Mouse (Mus musculus) neural tube, embryonic 15.5 days (tissue): ENCODE data around the gene Srsf4. TPM values are rescaled to one million over a fixed set of nuclear protein-coding genes. Genes with fewer than 3 reads are reported as not detected.

Source experiments
- ATAC-seq: fragments of 200-750 bp; cut with Nextera tagmentation; 2 replicates; pipeline ENCODE4 v1.8.0; 2017; ENCODE audit warnings: mild to moderate bottlenecking, moderate TSS enrichment, moderate library complexity; ENCODE audit not compliant: low FRiP score
- H3K27ac ChIP-seq: fragments of 300-500 bp; sonication (generic); replicated peaks from 2 replicates; pipeline ENCODE4 v1.5.1; 2015; ENCODE audit warnings: mild to moderate bottlenecking, inconsistent platforms
- H3K27me3 ChIP-seq: fragments of 300-500 bp; sonication (generic); replicated peaks from 2 replicates; pipeline ENCODE4 v1.6.1; 2015; ENCODE audit warnings: inconsistent platforms
- H3K36me3 ChIP-seq: fragments of 300-500 bp; sonication (generic); 2 replicates; pipeline ENCODE4 v1.6.1; 2015; ENCODE audit warnings: inconsistent platforms
- H3K4me1 ChIP-seq: fragments of 300-500 bp; sonication (generic); 2 replicates; pipeline ENCODE4 v1.6.1; 2015; ENCODE audit warnings: inconsistent platforms
- H3K4me2 ChIP-seq: fragments of 300-500 bp; sonication (generic); 2 replicates; pipeline ENCODE4 v1.6.1; 2015; ENCODE audit warnings: inconsistent platforms, mild to moderate bottlenecking, moderate library complexity
- H3K4me3 ChIP-seq: fragments of 300-500 bp; sonication (generic); replicated peaks from 2 replicates; pipeline ENCODE4 v1.5.1; 2015; ENCODE audit warnings: mild to moderate bottlenecking, inconsistent platforms
- H3K9ac ChIP-seq: fragments of 300-500 bp; sonication (generic); replicated peaks from 2 replicates; pipeline ENCODE4 v1.6.1; 2015; ENCODE audit warnings: mild to moderate bottlenecking, inconsistent platforms
- H3K9me3 ChIP-seq: fragments of 300-500 bp; sonication (generic); replicated peaks from 2 replicates; pipeline ENCODE4 v1.6.1; 2016; ENCODE audit warnings: inconsistent platforms
- WGBS: fragments of 180-500 bp; shearing (Covaris S2); methylation state at CpG from one replicate; pipeline ENCODE4 v1.1.7; 2015; ENCODE audit warnings: mixed read lengths; 5-methylcytosine and 5-hydroxymethylcytosine counted together
- polyA plus RNA-seq: library from polyadenylated mRNA; unstranded; fragments of >200 nt; fragmentation: Nextera tagmentation; extraction: Ambion mirVana; gene quantifications from 2 replicates; pipeline ENCODE4 v1.2.1, GENCODE M21; 2015

Gene Srsf4
- 91.1 and 94.0 TPM in 2 replicates for polyA plus RNA-seq

- no peaks in the 10 kb centered on the region for H3K9me3 ChIP-seq
- under 1% methylated on average over 91 of the region's 116 CpGs for WGBS
- peak; percentile 97 for ATAC-seq
Observed at GRCm38 (mm10) chr4:131873293-131874168, at the start of gene Srsf4. TSS of gene Srsf4 (plus strand) at chr4:131873617.

GRCm38 (mm10) chr4:131824939-131825338, 48.5 kb upstream of the Srsf4 start:
- no peak overlapping the region for H3K4me2 ChIP-seq
- no peak overlapping the region for H3K9ac ChIP-seq
- no peak overlapping the region for H3K4me3 ChIP-seq
- H3K27ac ChIP-seq: no peak overlapping the region
- H3K27me3 ChIP-seq: 0 out of 2 replicates have a peak, but pooled peaks cover 7% of the 10 kb centered on the region
- no peaks in the 10 kb centered on the region for H3K9me3 ChIP-seq
- peaks cover 26% of the 10 kb centered on the region for H3K4me1 ChIP-seq
- H3K36me3 ChIP-seq: no peaks in the 10 kb centered on the region
- WGBS: 33% methylated on average over 3 of the region's 3 CpGs
- ATAC-seq: no peak

More at GRCm38 (mm10) chr4:131873293-131874168, at the start of gene Srsf4:
- peak within 1 kb of the TSS; percentile 100 for H3K9ac ChIP-seq
- peak within 1 kb of the TSS; percentile 100 for H3K27ac ChIP-seq
- H3K4me1 ChIP-seq: peaks cover 41% of the 10 kb centered on the region
- peak within 1 kb of the TSS; percentile 96 for H3K4me2 ChIP-seq
- H3K36me3 ChIP-seq: no peaks in the 10 kb centered on the region
- H3K4me3 ChIP-seq: peak within 1 kb of the TSS; percentile 95
- H3K27me3 ChIP-seq: no peaks in the 10 kb centered on the region

GRCm38 (mm10) chr4:131825830-131826229, 47.6 kb upstream of the Srsf4 start:
- Histone ChIP-seq H3K4me1 (peaks cover 23% of the 10 kb centered on the region), H3K4me3 (no peak overlapping the region), H3K27me3 (0 out of 2 replicates have a peak, but pooled peaks cover 5% of the 10 kb centered on the region), H3K4me2 (no peak overlapping the region), H3K9me3 (no peaks in the 10 kb centered on the region), H3K36me3 (no peaks in the 10 kb centered on the region), H3K27ac (no peak overlapping the region), H3K9ac (no peak overlapping the region)
- no peak for ATAC-seq
- WGBS: 42% methylated on average over 8 of the region's 8 CpGs

- Histone ChIP-seq H3K9ac (no peak overlapping the region), H3K4me2 (no peak overlapping the region), H3K36me3 (no peaks in the 10 kb centered on the region), H3K4me1 (peaks cover 15% of the 10 kb centered on the region; the same call in 1 of the 2 replicates), H3K27me3 (0 out of 2 replicates have a peak, but pooled peaks cover 5% of the 10 kb centered on the region), H3K9me3 (no peaks in the 10 kb centered on the region), H3K27ac (no peak overlapping the region), H3K4me3 (no peak overlapping the region)
- 24% methylated on average over 6 of the region's 6 CpGs for WGBS
- no peak for ATAC-seq
Observed at GRCm38 (mm10) chr4:131826905-131827304, 46.5 kb upstream of the Srsf4 start.

- Histone ChIP-seq H3K4me1 (peaks cover 23% of the 10 kb centered on the region), H3K9me3 (no peaks in the 10 kb centered on the region), H3K4me2 (no peak overlapping the region), H3K36me3 (no peaks in the 10 kb centered on the region), H3K9ac (no peak overlapping the region), H3K4me3 (no peak overlapping the region), H3K27me3 (0 out of 2 replicates have a peak, but pooled peaks cover 9% of the 10 kb centered on the region), H3K27ac (no peak overlapping the region)
- WGBS: 80% methylated on average over 8 of the region's 8 CpGs
- no peak for ATAC-seq
Observed at GRCm38 (mm10) chr4:131829123-131829522, 44.3 kb upstream of the Srsf4 start.

- ATAC-seq: no peak
- Histone ChIP-seq H3K36me3 (no peaks in the 10 kb centered on the region), H3K27me3 (peaks cover 30% of the 10 kb centered on the region), H3K27ac (no peak overlapping the region), H3K9me3 (no peaks in the 10 kb centered on the region), H3K4me1 (peaks cover 33% of the 10 kb centered on the region), H3K4me3 (no peak overlapping the region), H3K4me2 (no peak overlapping the region), H3K9ac (no peak overlapping the region)
- 75% methylated on average over 5 of the region's 5 CpGs for WGBS
Observed at GRCm38 (mm10) chr4:131831546-131832045, 41.8 kb upstream of the Srsf4 start.

- no peak overlapping the region for H3K9ac ChIP-seq
- peaks cover 35% of the 10 kb centered on the region for H3K27me3 ChIP-seq
- H3K36me3 ChIP-seq: no peaks in the 10 kb centered on the region
- no peaks in the 10 kb centered on the region for H3K9me3 ChIP-seq
- peaks cover 42% of the 10 kb centered on the region for H3K4me1 ChIP-seq
- 81% methylated on average over 3 of the region's 3 CpGs for WGBS
- ATAC-seq: no peak
- no peak overlapping the region for H3K4me2 ChIP-seq
- no peak overlapping the region for H3K4me3 ChIP-seq
- H3K27ac ChIP-seq: no peak overlapping the region
Observed at GRCm38 (mm10) chr4:131832759-131833407, 40.5 kb upstream of the Srsf4 start.

- peaks cover 35% of the 10 kb centered on the region for H3K27me3 ChIP-seq
- ATAC-seq: no peak
- no peaks in the 10 kb centered on the region for H3K9me3 ChIP-seq
- peaks cover 46% of the 10 kb centered on the region for H3K4me1 ChIP-seq
- no peak overlapping the region for H3K9ac ChIP-seq
- no peak overlapping the region for H3K27ac ChIP-seq
- 34% methylated on average over 9 of the region's 9 CpGs for WGBS
- no peaks in the 10 kb centered on the region for H3K36me3 ChIP-seq
- H3K4me2 ChIP-seq: no peak overlapping the region
- no peak overlapping the region for H3K4me3 ChIP-seq
Observed at GRCm38 (mm10) chr4:131833971-131834609, 39.3 kb upstream of the Srsf4 start.

- Histone ChIP-seq H3K4me1 (peaks cover 36% of the 10 kb centered on the region), H3K9ac (peak overlapping the region; percentile 51), H3K36me3 (no peaks in the 10 kb centered on the region), H3K27ac (no peak overlapping the region), H3K4me2 (peak overlapping the region; percentile 88), H3K27me3 (peaks cover 48% of the 10 kb centered on the region), H3K4me3 (peak overlapping the region; percentile 57), H3K9me3 (no peaks in the 10 kb centered on the region)
- ATAC-seq: 0 out of 2 replicates have a peak, but pooled peaks have one; percentile 7
- under 1% methylated on average over 39 of the region's 39 CpGs for WGBS
Observed at GRCm38 (mm10) chr4:131836351-131836881, 37.0 kb upstream of the Srsf4 start.

GRCm38 (mm10) chr4:131836891-131837491, 36.4 kb upstream of the Srsf4 start:
- H3K9me3 ChIP-seq: no peaks in the 10 kb centered on the region
- peak; percentile 16; the same call in 1 of the 2 replicates for ATAC-seq
- H3K4me3 ChIP-seq: peak overlapping the region; percentile 57
- 0 out of 2 replicates have a peak overlapping the region, but pooled peaks have one; percentile 18 for H3K27ac ChIP-seq
- no peaks in the 10 kb centered on the region for H3K36me3 ChIP-seq
- peak overlapping the region; percentile 51 for H3K9ac ChIP-seq
- H3K27me3 ChIP-seq: peaks cover 53% of the 10 kb centered on the region
- peak overlapping the region; percentile 88 for H3K4me2 ChIP-seq
- under 1% methylated on average over 74 of the region's 76 CpGs for WGBS
- peaks cover 36% of the 10 kb centered on the region for H3K4me1 ChIP-seq
